Mouse (Mus musculus): ENCODE results near the gene Cog3. TPM values are rescaled to one million over a fixed set of nuclear protein-coding genes. Genes with fewer than 3 reads are reported as not detected.

The Cog3 gene
- total RNA-seq, 1 experiment: 11.2 TPM

DNA sequence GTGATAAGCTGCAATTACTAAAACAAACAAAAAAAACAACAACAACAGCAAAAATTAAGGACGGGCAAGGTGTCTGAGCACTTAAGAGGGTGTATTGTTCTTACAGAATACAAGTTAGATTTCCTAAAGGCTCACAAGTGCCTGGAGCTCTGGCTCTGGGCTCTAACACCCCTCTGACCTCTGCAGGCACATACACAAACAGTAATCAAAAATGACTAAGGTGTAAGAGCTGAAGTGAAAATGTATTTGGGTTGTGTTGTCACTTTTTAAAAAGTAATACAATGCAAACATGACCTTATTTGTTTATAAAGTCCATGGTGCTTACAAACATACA lies 13.9 kb upstream of the Cog3 start:
- peaks cover 6% of the 10 kb centered on the region for H3K36me3 ChIP-seq (ENCODE audit: control insufficient read depth, insufficient read depth, low read length, poor library complexity, severe bottlenecking)
- no peak overlapping the region for H3K27ac ChIP-seq (ENCODE audit: insufficient read depth, low read depth, low read length, poor library complexity, severe bottlenecking)
- H3K4me1 ChIP-seq (ENCODE audit: control insufficient read depth in 2 of 2, insufficient read depth in 2 of 2, low read length in 2 of 2, poor library complexity in 1 of 2): no peaks in the 10 kb centered on the region
- H3K4me3 ChIP-seq (ENCODE audit: insufficient read depth in 1 of 2, low read depth in 1 of 2, low read length in 2 of 2, poor library complexity in 1 of 2, severe bottlenecking in 1 of 2): no peak overlapping the region
- no peak for DNase-seq (ENCODE audit: low read depth, low spot score)
- no peaks in the 10 kb centered on the region for H3K9me3 ChIP-seq (ENCODE audit: control insufficient read depth, insufficient read depth, low read depth, low read length)
- in situ Hi-C loops (cut with MboI; ENCODE audit: low sequenced_read_pairs in 2 of 2, unreplicated experiment in 2 of 2): no loop called here
- TF ChIP-seq ZNF384 (IDR thresholded peaks at IDR 0.05; ENCODE audit: low read depth, low read length) (no peak), ZC3H11A (IDR thresholded peaks at IDR 0.05; ENCODE audit: borderline replicate concordance, low read depth, low read length) (no peak), MAFK (IDR thresholded peaks at IDR 0.05; ENCODE audit: insufficient read depth, low read depth, low read length) (no peak), CHD2 (IDR thresholded peaks at IDR 0.05; ENCODE audit: low read depth, low read length) (no peak), HCFC1 (IDR thresholded peaks at IDR 0.05; ENCODE audit: borderline replicate concordance, insufficient read depth, low read length) (no peak)
- H3K9ac ChIP-seq (ENCODE audit: insufficient read depth, low read depth, low read length, poor library complexity, severe bottlenecking): no peak overlapping the region

DNA sequence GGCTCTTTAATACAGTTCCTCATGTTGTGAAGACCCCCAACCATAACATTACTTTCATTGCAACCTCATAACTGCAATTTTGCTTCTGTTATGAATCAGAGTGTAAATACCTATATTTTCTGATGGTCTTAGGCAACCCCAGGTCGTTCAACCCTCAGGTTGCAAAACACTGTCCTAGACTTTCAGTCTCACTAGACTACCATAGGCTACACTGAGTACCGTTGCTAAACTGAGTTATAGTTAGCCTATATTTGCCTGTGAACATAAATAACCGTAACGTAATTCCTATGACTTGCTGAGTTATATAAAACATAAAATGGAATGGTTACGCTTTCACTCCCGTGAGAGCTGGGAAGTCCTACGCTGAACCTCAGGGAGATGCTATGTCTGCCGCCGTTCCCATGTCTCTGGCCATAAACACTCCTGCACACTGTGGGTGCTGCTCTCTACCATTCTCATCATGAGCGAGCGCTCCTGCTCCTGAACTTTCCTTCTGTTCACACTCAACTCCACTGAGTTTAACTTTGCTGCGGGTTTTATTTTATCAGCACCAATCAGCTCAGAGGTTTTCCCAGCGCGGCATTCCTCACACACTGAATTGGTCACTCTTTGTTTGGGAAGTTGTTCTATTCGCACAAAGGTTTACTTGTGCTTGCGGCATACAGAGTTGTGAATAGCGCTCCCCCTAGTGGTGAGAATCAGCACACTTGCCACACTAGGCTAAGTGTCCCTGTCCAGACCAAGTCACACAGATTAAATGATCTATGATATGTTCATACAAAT lies 13.4 kb upstream of the Cog3 start:
- H3K4me3 ChIP-seq (ENCODE audit: insufficient read depth in 1 of 2, low read depth in 1 of 2, low read length in 2 of 2, poor library complexity in 1 of 2, severe bottlenecking in 1 of 2): peak overlapping the region in 1 of 2 experiments; percentile 30; a peak in 1 of 4 replicates
- H3K9ac ChIP-seq (ENCODE audit: insufficient read depth, low read depth, low read length, poor library complexity, severe bottlenecking): 0 out of 2 replicates have a peak overlapping the region, but pooled peaks have one; percentile 3
- no peaks in the 10 kb centered on the region for H3K4me1 ChIP-seq (ENCODE audit: control insufficient read depth in 2 of 2, insufficient read depth in 2 of 2, low read length in 2 of 2, poor library complexity in 1 of 2)
- TF ChIP-seq ZNF384 (IDR thresholded peaks at IDR 0.05; ENCODE audit: low read depth, low read length) (no peak), ZC3H11A (IDR thresholded peaks at IDR 0.05; ENCODE audit: borderline replicate concordance, low read depth, low read length) (peak; percentile 16; the same call in 1 of the 2 replicates), CHD2 (IDR thresholded peaks at IDR 0.05; ENCODE audit: low read depth, low read length) (no peak)
- peak; percentile 77 for DNase-seq (ENCODE audit: low read depth, low spot score)
- no peaks in the 10 kb centered on the region for H3K9me3 ChIP-seq (ENCODE audit: control insufficient read depth, insufficient read depth, low read depth, low read length)
- no peak overlapping the region for H3K27ac ChIP-seq (ENCODE audit: insufficient read depth, low read depth, low read length, poor library complexity, severe bottlenecking)
- in situ Hi-C loops (cut with MboI; ENCODE audit: low sequenced_read_pairs in 2 of 2, unreplicated experiment in 2 of 2): no loop called here
- peaks cover 6% of the 10 kb centered on the region for H3K36me3 ChIP-seq (ENCODE audit: control insufficient read depth, insufficient read depth, low read length, poor library complexity, severe bottlenecking)

DNA sequence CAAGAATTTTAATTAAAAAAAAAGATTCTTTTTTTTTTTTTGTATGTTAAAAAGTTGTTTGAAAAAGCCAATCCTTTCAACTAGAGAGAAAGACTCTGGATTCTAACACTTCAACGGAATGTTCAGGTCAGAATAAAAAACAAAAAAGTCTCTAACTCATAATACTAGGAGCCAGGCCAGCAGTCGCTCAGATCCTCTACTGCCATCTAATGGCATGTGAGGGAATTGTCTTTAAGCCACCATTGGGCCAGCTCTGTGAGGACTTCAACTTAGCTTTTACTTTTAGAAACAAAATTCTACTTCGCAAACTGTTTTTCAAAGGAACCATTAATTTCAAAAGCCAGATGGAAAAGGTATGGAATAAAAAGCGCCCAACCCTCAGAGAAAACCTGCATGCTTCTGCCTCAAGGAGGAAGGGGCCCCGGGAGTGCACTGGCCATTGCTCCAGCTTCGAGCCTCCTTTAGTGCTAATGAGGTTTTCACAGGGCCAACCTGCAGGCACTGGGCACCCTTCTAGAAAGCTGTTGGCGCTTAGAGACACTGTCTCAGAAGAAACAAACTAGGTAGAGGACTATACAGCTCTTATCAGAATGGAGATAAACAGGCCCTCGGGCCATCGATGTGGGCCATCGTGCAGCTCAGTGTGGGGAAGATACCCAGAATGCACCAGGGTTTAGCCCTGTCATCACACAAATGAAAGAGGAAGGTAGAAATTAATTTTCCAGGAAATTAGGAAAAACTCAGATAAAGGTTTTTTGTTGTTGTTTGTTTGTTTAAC lies 6.9 kb upstream of the Cog3 start:
- DNase-seq (ENCODE audit: low read depth, low spot score): peak; percentile 36
- H3K9ac ChIP-seq (ENCODE audit: insufficient read depth, low read depth, low read length, poor library complexity, severe bottlenecking): no peak overlapping the region
- no peaks in the 10 kb centered on the region for H3K9me3 ChIP-seq (ENCODE audit: control insufficient read depth, insufficient read depth, low read depth, low read length)
- TF ChIP-seq CHD2 (IDR thresholded peaks at IDR 0.05; ENCODE audit: low read depth, low read length) (no peak), HCFC1 (IDR thresholded peaks at IDR 0.05; ENCODE audit: borderline replicate concordance, insufficient read depth, low read length) (no peak), MAFK (IDR thresholded peaks at IDR 0.05; ENCODE audit: insufficient read depth, low read depth, low read length) (no peak), ZC3H11A (IDR thresholded peaks at IDR 0.05; ENCODE audit: borderline replicate concordance, low read depth, low read length) (0 out of 2 replicates have a peak, but pooled peaks have one; percentile 15), ZNF384 (IDR thresholded peaks at IDR 0.05; ENCODE audit: low read depth, low read length) (0 out of 2 replicates have a peak, but pooled peaks have one; percentile 8)
- no peak overlapping the region for H3K4me3 ChIP-seq (ENCODE audit: insufficient read depth in 1 of 2, low read depth in 1 of 2, low read length in 2 of 2, poor library complexity in 1 of 2, severe bottlenecking in 1 of 2)
- H3K4me1 ChIP-seq (ENCODE audit: control insufficient read depth in 2 of 2, insufficient read depth in 2 of 2, low read length in 2 of 2, poor library complexity in 1 of 2): no peaks in the 10 kb centered on the region
- H3K27ac ChIP-seq (ENCODE audit: insufficient read depth, low read depth, low read length, poor library complexity, severe bottlenecking): no peak overlapping the region
- H3K36me3 ChIP-seq (ENCODE audit: control insufficient read depth, insufficient read depth, low read length, poor library complexity, severe bottlenecking): no peaks in the 10 kb centered on the region
- in situ Hi-C loops (cut with MboI; ENCODE audit: low sequenced_read_pairs in 2 of 2, unreplicated experiment in 2 of 2): no loop called here

DNA sequence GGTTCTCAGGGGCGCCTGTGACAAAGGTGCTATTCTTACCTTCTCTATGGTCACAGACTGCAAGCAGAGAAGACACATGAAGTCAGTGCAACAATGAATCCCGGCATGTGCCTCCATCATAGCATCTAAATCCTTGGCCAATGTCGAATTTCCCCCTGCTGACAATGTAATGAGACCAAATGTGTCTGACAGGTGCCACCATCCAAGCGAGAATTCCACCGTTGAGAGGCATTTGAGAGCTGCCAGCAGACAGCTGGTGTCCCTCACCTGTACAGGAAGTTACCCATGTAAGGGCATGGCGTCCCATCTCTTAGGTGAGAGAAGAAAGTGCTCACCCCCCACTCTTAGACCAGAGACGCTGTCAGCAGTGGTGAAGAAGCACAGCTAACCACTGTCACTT lies 4.1 kb upstream of the Cog3 start:
- H3K36me3 ChIP-seq (ENCODE audit: control insufficient read depth, insufficient read depth, low read length, poor library complexity, severe bottlenecking): no peaks in the 10 kb centered on the region
- DNase-seq (ENCODE audit: low read depth, low spot score): no peak
- no peak overlapping the region for H3K9ac ChIP-seq (ENCODE audit: insufficient read depth, low read depth, low read length, poor library complexity, severe bottlenecking)
- no peaks in the 10 kb centered on the region for H3K9me3 ChIP-seq (ENCODE audit: control insufficient read depth, insufficient read depth, low read depth, low read length)
- in situ Hi-C loops (cut with MboI; ENCODE audit: low sequenced_read_pairs in 2 of 2, unreplicated experiment in 2 of 2): no loop called here
- no peak overlapping the region for H3K4me3 ChIP-seq (ENCODE audit: insufficient read depth in 1 of 2, low read depth in 1 of 2, low read length in 2 of 2, poor library complexity in 1 of 2, severe bottlenecking in 1 of 2)
- no peak overlapping the region for H3K27ac ChIP-seq (ENCODE audit: insufficient read depth, low read depth, low read length, poor library complexity, severe bottlenecking)
- TF ChIP-seq ZNF384 (IDR thresholded peaks at IDR 0.05; ENCODE audit: low read depth, low read length) (no peak), HCFC1 (IDR thresholded peaks at IDR 0.05; ENCODE audit: borderline replicate concordance, insufficient read depth, low read length) (no peak), MAFK (IDR thresholded peaks at IDR 0.05; ENCODE audit: insufficient read depth, low read depth, low read length) (no peak), CHD2 (IDR thresholded peaks at IDR 0.05; ENCODE audit: low read depth, low read length) (no peak), ZC3H11A (IDR thresholded peaks at IDR 0.05; ENCODE audit: borderline replicate concordance, low read depth, low read length) (no peak)
- H3K4me1 ChIP-seq (ENCODE audit: control insufficient read depth in 2 of 2, insufficient read depth in 2 of 2, low read length in 2 of 2, poor library complexity in 1 of 2): no peaks in the 10 kb centered on the region
